Mouse (Mus musculus) hindbrain, embryonic 13.5 days (tissue): Measurements from ENCODE around the gene Mbnl2. TPM values are rescaled to one million over a fixed set of nuclear protein-coding genes. Genes with fewer than 3 reads are reported as not detected.
A peak's percentile ranks its signal among the peaks of the same experiment; 100 is the strongest.

Experiments
- ATAC-seq: fragments of 200-750 bp; cut with Nextera tagmentation; 2 replicates; pipeline ENCODE4 v1.8.0; 2017; ENCODE audit warnings: moderate TSS enrichment; ENCODE audit not compliant: low FRiP score
- H3K27ac ChIP-seq: fragments of 300-500 bp; sonication (generic); 2 replicates; pipeline ENCODE4 v1.5.1; 2015; ENCODE audit warnings: inconsistent platforms, mild to moderate bottlenecking, moderate library complexity
- H3K27me3 ChIP-seq: fragments of 300-500 bp; sonication (generic); 2 replicates; pipeline ENCODE4 v1.6.1; 2015; ENCODE audit warnings: mild to moderate bottlenecking, inconsistent platforms
- H3K36me3 ChIP-seq: fragments of 300-500 bp; sonication (generic); 2 replicates; pipeline ENCODE4 v1.6.1; 2015; ENCODE audit warnings: mild to moderate bottlenecking, inconsistent platforms
- H3K4me1 ChIP-seq: fragments of 300-500 bp; sonication (generic); replicated peaks from 2 replicates; pipeline ENCODE4 v1.6.1; 2015; ENCODE audit warnings: inconsistent platforms
- H3K4me2 ChIP-seq: fragments of 300-500 bp; sonication (generic); 2 replicates; pipeline ENCODE4 v1.6.1; 2015; ENCODE audit warnings: inconsistent platforms, mild to moderate bottlenecking, moderate library complexity
- H3K4me3 ChIP-seq: fragments of 300-500 bp; sonication (generic); 2 replicates; pipeline ENCODE4 v1.5.1; 2015; ENCODE audit warnings: mild to moderate bottlenecking, inconsistent platforms
- H3K9ac ChIP-seq: fragments of 300-500 bp; sonication (generic); 2 replicates; pipeline ENCODE4 v1.6.1; 2015; ENCODE audit warnings: mild to moderate bottlenecking, inconsistent platforms
- H3K9me3 ChIP-seq: fragments of 300-500 bp; sonication (generic); 2 replicates; pipeline ENCODE4 v1.6.1; 2016; ENCODE audit warnings: inconsistent platforms
- WGBS: fragments of 180-500 bp; shearing (Covaris S2); methylation state at CpG from one replicate; pipeline ENCODE4 v1.1.7; 2015; 5-methylcytosine and 5-hydroxymethylcytosine counted together
- polyA plus RNA-seq: library from polyadenylated mRNA; unstranded; fragments of >200 nt; fragmentation: Nextera tagmentation; extraction: Ambion mirVana; gene quantifications from 2 replicates; pipeline ENCODE4 v1.2.1, GENCODE M21; 2015

Gene Mbnl2
- 23.9 and 24.7 TPM in 2 replicates for polyA plus RNA-seq

GRCm38 (mm10) chr14:120275246-120276238, at the start of gene Mbnl2:
Gene Mbnl2 (plus strand): TSS chr14:120275669.
- peaks cover 48% of the 10 kb centered on the region for H3K4me1 ChIP-seq
- H3K27me3 ChIP-seq, result no peaks in the 10 kb centered on the region; the same call in 1 of the 2 replicates
- no peaks in the 10 kb centered on the region for H3K36me3 ChIP-seq
- WGBS, result under 1% methylated on average over 35 of the region's 35 CpGs
- H3K4me2 ChIP-seq, result peak within 1 kb of the TSS; percentile 58
- peak within 1 kb of the TSS; percentile 68 for H3K4me3 ChIP-seq
- H3K9me3 ChIP-seq, result no peaks in the 10 kb centered on the region
- H3K27ac ChIP-seq, result peak within 1 kb of the TSS; percentile 91
- H3K9ac ChIP-seq, result peak within 1 kb of the TSS; percentile 67
- peak; percentile 99 for ATAC-seq

GRCm38 (mm10) chr14:120232076-120232496, 43.4 kb upstream of the Mbnl2 start:
- no peak overlapping the region for H3K4me3 ChIP-seq
- 67% methylated on average over 7 of the region's 7 CpGs for WGBS
- no peak overlapping the region for H3K9ac ChIP-seq
- H3K9me3 ChIP-seq, result no peaks in the 10 kb centered on the region
- no peaks in the 10 kb centered on the region for H3K36me3 ChIP-seq
- H3K4me2 ChIP-seq, result no peak overlapping the region
- no peak overlapping the region for H3K27ac ChIP-seq
- no peaks in the 10 kb centered on the region for H3K27me3 ChIP-seq
- ATAC-seq, result no peak
- peaks cover 7% of the 10 kb centered on the region for H3K4me1 ChIP-seq

GRCm38 (mm10) chr14:120235610-120236009, 39.9 kb upstream of the Mbnl2 start:
- H3K4me2 ChIP-seq, result no peak overlapping the region
- H3K4me1 ChIP-seq, result peaks cover 7% of the 10 kb centered on the region
- no peak for ATAC-seq
- H3K9ac ChIP-seq, result no peak overlapping the region
- 86% methylated on average over 7 of the region's 7 CpGs for WGBS
- no peaks in the 10 kb centered on the region for H3K27me3 ChIP-seq
- no peak overlapping the region for H3K27ac ChIP-seq
- no peak overlapping the region for H3K4me3 ChIP-seq
- H3K36me3 ChIP-seq, result no peaks in the 10 kb centered on the region
- no peaks in the 10 kb centered on the region for H3K9me3 ChIP-seq

GRCm38 (mm10) chr14:120238501-120238900, 37.0 kb upstream of the Mbnl2 start:
- Histone ChIP-seq H3K36me3 (no peaks in the 10 kb centered on the region), H3K9me3 (no peaks in the 10 kb centered on the region), H3K27me3 (no peaks in the 10 kb centered on the region), H3K4me3 (no peak overlapping the region), H3K4me2 (no peak overlapping the region), H3K4me1 (no peaks in the 10 kb centered on the region), H3K9ac (no peak overlapping the region), H3K27ac (no peak overlapping the region)
- ATAC-seq, result no peak

- H3K4me1 ChIP-seq, result no peaks in the 10 kb centered on the region
- H3K4me2 ChIP-seq, result no peak overlapping the region
- no peak overlapping the region for H3K27ac ChIP-seq
- H3K27me3 ChIP-seq, result no peaks in the 10 kb centered on the region
- no peak overlapping the region for H3K4me3 ChIP-seq
- 79% methylated on average over 4 of the region's 4 CpGs for WGBS
- no peaks in the 10 kb centered on the region for H3K9me3 ChIP-seq
- ATAC-seq, result no peak
- H3K36me3 ChIP-seq, result no peaks in the 10 kb centered on the region
- H3K9ac ChIP-seq, result no peak overlapping the region
These were observed 35.3 kb upstream of the Mbnl2 start for GRCm38 (mm10) chr14:120240209-120240608.

- no peak for ATAC-seq
- no peaks in the 10 kb centered on the region for H3K4me1 ChIP-seq
- WGBS, result 68% methylated on average over 5 of the region's 5 CpGs
- H3K27ac ChIP-seq, result no peak overlapping the region
- no peak overlapping the region for H3K4me3 ChIP-seq
- no peak overlapping the region for H3K4me2 ChIP-seq
- no peaks in the 10 kb centered on the region for H3K9me3 ChIP-seq
- no peak overlapping the region for H3K9ac ChIP-seq
- no peaks in the 10 kb centered on the region for H3K36me3 ChIP-seq
- H3K27me3 ChIP-seq, result no peaks in the 10 kb centered on the region
These were observed 32.8 kb upstream of the Mbnl2 start for GRCm38 (mm10) chr14:120242711-120243110.

- no peak overlapping the region for H3K4me2 ChIP-seq
- 65% methylated on average over 8 of the region's 8 CpGs for WGBS
- no peak for ATAC-seq
- no peaks in the 10 kb centered on the region for H3K27me3 ChIP-seq
- H3K9me3 ChIP-seq, result no peaks in the 10 kb centered on the region
- H3K4me3 ChIP-seq, result no peak overlapping the region
- H3K36me3 ChIP-seq, result no peaks in the 10 kb centered on the region
- no peaks in the 10 kb centered on the region for H3K4me1 ChIP-seq
- no peak overlapping the region for H3K9ac ChIP-seq
- no peak overlapping the region for H3K27ac ChIP-seq
These were observed 30.3 kb upstream of the Mbnl2 start for GRCm38 (mm10) chr14:120245081-120245705.

- H3K4me3 ChIP-seq, result no peak overlapping the region
- ATAC-seq, result no peak
- H3K9me3 ChIP-seq, result no peaks in the 10 kb centered on the region
- H3K4me2 ChIP-seq, result no peak overlapping the region
- no peak overlapping the region for H3K27ac ChIP-seq
- no peaks in the 10 kb centered on the region for H3K4me1 ChIP-seq
- H3K9ac ChIP-seq, result no peak overlapping the region
- WGBS, result 74% methylated on average over 7 of the region's 7 CpGs
- H3K36me3 ChIP-seq, result no peaks in the 10 kb centered on the region
- H3K27me3 ChIP-seq, result no peaks in the 10 kb centered on the region
These were observed 22.1 kb upstream of the Mbnl2 start for GRCm38 (mm10) chr14:120253331-120253730.

GRCm38 (mm10) chr14:120256146-120256545, 19.3 kb upstream of the Mbnl2 start:
- Histone ChIP-seq H3K9me3 (no peaks in the 10 kb centered on the region), H3K4me2 (no peak overlapping the region), H3K27ac (no peak overlapping the region), H3K4me1 (no peaks in the 10 kb centered on the region), H3K27me3 (no peaks in the 10 kb centered on the region), H3K4me3 (no peak overlapping the region), H3K9ac (no peak overlapping the region), H3K36me3 (no peaks in the 10 kb centered on the region)
- no peak for ATAC-seq
- WGBS, result 96% methylated on average over 2 of the region's 2 CpGs

- ATAC-seq, result no peak
- no peaks in the 10 kb centered on the region for H3K9me3 ChIP-seq
- H3K27ac ChIP-seq, result no peak overlapping the region
- no peak overlapping the region for H3K4me3 ChIP-seq
- no peak overlapping the region for H3K4me2 ChIP-seq
- H3K4me1 ChIP-seq, result no peaks in the 10 kb centered on the region
- 78% methylated on average over 15 of the region's 15 CpGs for WGBS
- no peak overlapping the region for H3K9ac ChIP-seq
- no peaks in the 10 kb centered on the region for H3K27me3 ChIP-seq
- H3K36me3 ChIP-seq, result no peaks in the 10 kb centered on the region
These were observed 18.7 kb upstream of the Mbnl2 start for GRCm38 (mm10) chr14:120256623-120257384.

- no peaks in the 10 kb centered on the region for H3K4me1 ChIP-seq
- no peak overlapping the region for H3K9ac ChIP-seq
- H3K36me3 ChIP-seq, result no peaks in the 10 kb centered on the region
- no peak overlapping the region for H3K4me3 ChIP-seq
- H3K9me3 ChIP-seq, result no peaks in the 10 kb centered on the region
- no peak overlapping the region for H3K27ac ChIP-seq
- no peak overlapping the region for H3K4me2 ChIP-seq
- H3K27me3 ChIP-seq, result no peaks in the 10 kb centered on the region
- no peak for ATAC-seq
- WGBS, result 79% methylated on average over 6 of the region's 6 CpGs
These were observed 18.0 kb upstream of the Mbnl2 start for GRCm38 (mm10) chr14:120257483-120257882.

- WGBS, result 63% methylated on average over 1 of the region's 1 CpGs
- Histone ChIP-seq H3K9ac (no peak overlapping the region), H3K27me3 (no peaks in the 10 kb centered on the region), H3K27ac (no peak overlapping the region), H3K4me2 (no peak overlapping the region), H3K36me3 (no peaks in the 10 kb centered on the region), H3K4me3 (no peak overlapping the region), H3K9me3 (no peaks in the 10 kb centered on the region), H3K4me1 (no peaks in the 10 kb centered on the region)
- no peak for ATAC-seq
These were observed 16.0 kb upstream of the Mbnl2 start for GRCm38 (mm10) chr14:120259426-120259825.
